Mouse (Mus musculus): ENCODE measurements at regions not wholly inside any gene's neighbourhood (a gene's known extent, or its start where the extent isn't known, plus 50 kb on each side); places are given as distances from the start of the nearest gene placed in this dataset.

DNA sequence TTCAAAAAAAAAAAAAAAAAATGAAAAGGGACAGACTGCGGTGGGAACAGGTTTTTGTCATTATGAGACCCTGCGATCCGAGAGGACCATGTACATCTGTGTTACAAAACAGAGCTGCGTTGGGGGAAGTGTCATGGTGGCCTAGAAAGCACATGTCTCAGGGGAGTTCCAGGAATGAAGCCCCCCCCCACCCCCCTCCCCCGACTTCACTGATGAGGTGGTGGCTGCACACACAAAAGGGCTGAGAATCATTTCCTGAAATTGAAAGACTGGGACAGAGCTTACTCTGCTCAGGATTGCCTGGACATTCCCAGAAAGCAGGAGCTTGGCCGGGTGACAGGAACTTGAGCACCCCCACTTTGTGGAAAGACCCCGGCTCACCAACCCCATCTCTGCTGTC is 54.7 kb upstream of the Habp2 start:
- DNase-seq (ENCODE audit: extremely low read depth, insufficient read length, low spot score), result no peak

DNA sequence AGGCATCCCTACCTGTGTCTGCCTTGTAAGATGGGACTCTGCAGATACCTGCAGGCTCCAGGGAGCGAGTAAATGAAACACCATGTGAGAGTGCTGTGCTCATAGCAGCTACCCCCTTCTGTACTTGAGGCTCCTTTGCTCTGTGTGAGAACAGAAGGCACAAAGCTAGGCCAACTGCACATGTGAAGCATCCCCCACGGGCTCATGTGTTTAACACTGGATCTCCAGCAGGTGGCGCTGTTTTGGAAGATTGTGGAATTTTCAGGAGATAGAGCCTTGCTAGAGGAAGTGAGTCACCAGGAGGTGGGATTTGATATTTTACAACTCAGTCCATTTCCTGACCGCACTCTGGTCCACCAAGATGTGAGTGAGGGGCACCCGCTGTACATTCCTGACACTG is 54.0 kb upstream of the Habp2 start:
- no peak for DNase-seq (ENCODE audit: extremely low read depth, insufficient read length, low spot score)

DNA sequence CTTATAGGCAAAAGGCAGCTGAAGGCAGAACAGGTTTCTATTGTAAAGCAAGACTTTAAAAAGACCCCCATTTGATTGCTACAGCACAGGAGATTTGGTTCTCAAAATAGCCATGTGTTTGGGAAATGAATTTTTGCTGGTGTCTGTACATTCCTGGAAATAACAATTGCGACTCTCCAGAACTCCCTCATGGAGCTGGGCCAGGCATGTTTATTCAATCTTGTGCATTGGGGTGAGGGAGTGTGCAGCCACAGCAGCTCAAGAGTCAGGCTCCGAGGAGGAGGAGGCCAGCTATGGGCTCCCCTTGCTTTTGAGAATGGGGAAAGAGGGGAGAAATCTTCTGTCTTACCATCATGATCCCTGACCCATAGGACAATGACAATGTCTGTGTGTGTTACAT is 51.9 kb upstream of the Habp2 start:
- DNase-seq (ENCODE audit: extremely low read depth, insufficient read length, low spot score), result no peak

All from 3134 (cell line).